ENCODE assay signal across 8 mouse cellular contexts in genomic region chr1:135781220-135781619, GRCm38 (mm10). TPM values are rescaled to one million over a fixed set of nuclear protein-coding genes. Genes with fewer than 3 reads are reported as not detected.
A peak's percentile ranks its signal among the peaks of the same experiment; 100 is the strongest.
DNase-seq lines count a peak whose midpoint lies in the region; ATAC-seq and TF ChIP-seq lines count a peak whose summit lies in the region.

No protein-coding gene starts in this region.

- intact Hi-C loops in gastrocnemius, postnatal 36 days (cut with DNase I) = loop anchor here (1.0 to 2.0 kb wide), 2 partner anchors 28 to 62 kb away; no protein-coding TSS in a partner anchor
- intact Hi-C loops in left cerebral cortex, postnatal 4 days (cut with DNase I) = no loop called here

- no peak overlapping the region for H3K4me2 ChIP-seq in midbrain, embryonic 15.5 days
- no peak overlapping the region for H3K4me2 ChIP-seq in intestine, postnatal 0 days (replicated peaks; ENCODE audit: low read depth)
- no peak overlapping the region for H3K4me2 ChIP-seq in midbrain, embryonic 16.5 days (ENCODE audit: low read length)

- no peaks in the 10 kb centered on the region for H3K9me3 ChIP-seq in midbrain, embryonic 10.5 days (replicated peaks)
- no peaks in the 10 kb centered on the region for H3K9me3 ChIP-seq in midbrain, embryonic 15.5 days
- H3K9me3 ChIP-seq in intestine, postnatal 0 days (ENCODE audit: control insufficient read depth) = no peaks in the 10 kb centered on the region
- H3K9me3 ChIP-seq in midbrain, embryonic 16.5 days (replicated peaks; ENCODE audit: control insufficient read depth, low read length, poor library complexity, severe bottlenecking) = no peaks in the 10 kb centered on the region

- DNase-seq in midbrain, embryonic 10.5 days (ENCODE audit: low spot score) = peak; percentile 77
- peak; percentile 89 for DNase-seq in embryo, embryonic 10.5 days (ENCODE audit: low spot score)
- peak; percentile 71 to 75 for DNase-seq in gastrocnemius, postnatal 36 days
- peak; percentile 77 for DNase-seq in left cerebral cortex, postnatal 4 days
- peak; percentile 78 for DNase-seq in splenic B cell, adult 2 months (ENCODE audit: low read depth, low spot score)

- H3K36me3 ChIP-seq in midbrain, embryonic 10.5 days = no peaks in the 10 kb centered on the region
- no peaks in the 10 kb centered on the region for H3K36me3 ChIP-seq in midbrain, embryonic 15.5 days (replicated peaks)
- H3K36me3 ChIP-seq in intestine, postnatal 0 days (ENCODE audit: control insufficient read depth, insufficient read depth) = no peaks in the 10 kb centered on the region
- no peaks in the 10 kb centered on the region for H3K36me3 ChIP-seq in midbrain, embryonic 16.5 days (ENCODE audit: control insufficient read depth, insufficient read depth, low read length)
- no peaks in the 10 kb centered on the region for H3K36me3 ChIP-seq in splenic B cell, adult 2 months (ENCODE audit: control insufficient read depth, insufficient read depth, low read length, poor library complexity, severe bottlenecking)

- no peak overlapping the region for H3K4me3 ChIP-seq in midbrain, embryonic 10.5 days
- no peak overlapping the region for H3K4me3 ChIP-seq in midbrain, embryonic 15.5 days
- H3K4me3 ChIP-seq in intestine, postnatal 0 days (ENCODE audit: low read depth, low read length) = no peak overlapping the region
- no peak overlapping the region for H3K4me3 ChIP-seq in midbrain, embryonic 16.5 days (ENCODE audit: low read depth, low read length)

- H3K27ac ChIP-seq in midbrain, embryonic 10.5 days (replicated peaks) = no peak overlapping the region
- H3K27ac ChIP-seq in midbrain, embryonic 15.5 days = no peak overlapping the region
- H3K27ac ChIP-seq in intestine, postnatal 0 days (ENCODE audit: low read depth, low read length) = no peak overlapping the region
- no peak overlapping the region for H3K27ac ChIP-seq in midbrain, embryonic 16.5 days (ENCODE audit: low read length)

- WGBS in midbrain, embryonic 10.5 days = 17% methylated on average over 13 of the region's 13 CpGs
- WGBS in midbrain, embryonic 15.5 days = 13% methylated on average over 13 of the region's 13 CpGs
- 17% methylated on average over 13 of the region's 13 CpGs for WGBS in intestine, postnatal 0 days
- WGBS in midbrain, embryonic 16.5 days = 16% methylated on average over 13 of the region's 13 CpGs

- H3K9ac ChIP-seq in midbrain, embryonic 15.5 days = no peak overlapping the region
- H3K9ac ChIP-seq in intestine, postnatal 0 days (ENCODE audit: low read depth, low read length) = no peak overlapping the region
- H3K9ac ChIP-seq in midbrain, embryonic 16.5 days (ENCODE audit: low read depth, low read length) = no peak overlapping the region

- TF ChIP-seq CTCF in intestine, postnatal 0 days (IDR thresholded peaks at IDR 0.05; ENCODE audit: low read depth) = peak; percentile 98

- no peak for ATAC-seq in midbrain, embryonic 15.5 days (replicated peaks)
- ATAC-seq in intestine, postnatal 0 days = peak; percentile 34; the same call in 1 of the 2 replicates
- ATAC-seq in midbrain, embryonic 16.5 days = peak; percentile 66; the same call in 1 of the 2 replicates

- H3K4me1 ChIP-seq in midbrain, embryonic 10.5 days = peaks cover 30% of the 10 kb centered on the region
- H3K4me1 ChIP-seq in midbrain, embryonic 15.5 days = peaks cover 4% of the 10 kb centered on the region; the same call in 1 of the 2 replicates
- no peaks in the 10 kb centered on the region for H3K4me1 ChIP-seq in intestine, postnatal 0 days (replicated peaks; ENCODE audit: control insufficient read depth, insufficient read depth, low read length)
- peaks cover 7% of the 10 kb centered on the region; the same call in 1 of the 2 replicates for H3K4me1 ChIP-seq in midbrain, embryonic 16.5 days (ENCODE audit: control insufficient read depth, insufficient read depth, low read length)

- H3K27me3 ChIP-seq in midbrain, embryonic 10.5 days (ENCODE audit: low read depth, poor library complexity, severe bottlenecking) = peaks cover 38% of the 10 kb centered on the region
- H3K27me3 ChIP-seq in midbrain, embryonic 15.5 days (replicated peaks) = no peaks in the 10 kb centered on the region
- 0 out of 2 replicates have a peak, but pooled peaks cover 5% of the 10 kb centered on the region for H3K27me3 ChIP-seq in intestine, postnatal 0 days (replicated peaks; ENCODE audit: control insufficient read depth, insufficient read depth, low read length)
- no peaks in the 10 kb centered on the region for H3K27me3 ChIP-seq in midbrain, embryonic 16.5 days (ENCODE audit: control insufficient read depth, insufficient read depth, low read depth, low read length)
- H3K27me3 ChIP-seq in splenic B cell, adult 2 months (ENCODE audit: control insufficient read depth, insufficient read depth, low read length, poor library complexity, severe bottlenecking) = no peaks in the 10 kb centered on the region

RNA-seq across cellular contexts. Expression of gene Tnni1, which starts 2.0 kb away (rescaled TPM):
- 0.72 and 0.78 TPM in 2 replicates for polyA plus RNA-seq in midbrain, embryonic 10.5 days (2016; fragmentation: Nextera tagmentation; extraction: Ambion mirVana)
- 0.56 and 1.9 TPM in 2 replicates for polyA plus RNA-seq in midbrain, embryonic 15.5 days (2015; fragmentation: Nextera tagmentation; extraction: Ambion mirVana)
- total RNA-seq in gastrocnemius, postnatal 36 days (2021) = 100 to 1,000 TPM in 1 of 2 experiments, 10 to 100 TPM in 1; 69.4 to 433 TPM
- polyA plus RNA-seq in intestine, postnatal 0 days (2015; fragmentation: Nextera tagmentation; extraction: Ambion mirVana) = 3.1 and 4.1 TPM in 2 replicates
- total RNA-seq in left cerebral cortex, postnatal 4 days (2021) = not detected
- 0.35 and 1.1 TPM in 2 replicates for polyA plus RNA-seq in midbrain, embryonic 16.5 days (2015; fragmentation: Nextera tagmentation; extraction: Ambion mirVana)

RNA-seq across cellular contexts. Expression of gene Phlda3, which starts 15.3 kb away (rescaled TPM):
- polyA plus RNA-seq in midbrain, embryonic 10.5 days (2016; fragmentation: Nextera tagmentation; extraction: Ambion mirVana) = 20.4 and 22.8 TPM in 2 replicates
- polyA plus RNA-seq in midbrain, embryonic 15.5 days (2015; fragmentation: Nextera tagmentation; extraction: Ambion mirVana) = 27.6 and 31.4 TPM in 2 replicates
- total RNA-seq in gastrocnemius, postnatal 36 days (2021) = 100 to 1,000 TPM; 108 to 122 TPM
- polyA plus RNA-seq in intestine, postnatal 0 days (2015; fragmentation: Nextera tagmentation; extraction: Ambion mirVana) = 22.0 and 22.5 TPM in 2 replicates
- total RNA-seq in left cerebral cortex, postnatal 4 days (2021) = 10 to 100 TPM; 11.2 to 12.9 TPM
- 26.6 and 33.0 TPM in 2 replicates for polyA plus RNA-seq in midbrain, embryonic 16.5 days (2015; fragmentation: Nextera tagmentation; extraction: Ambion mirVana)

RNA-seq across cellular contexts. Expression of gene Lad1, which starts 37.2 kb away (rescaled TPM):
- polyA plus RNA-seq in midbrain, embryonic 10.5 days (2016; fragmentation: Nextera tagmentation; extraction: Ambion mirVana) = 0.15 and 0.59 TPM in 2 replicates
- polyA plus RNA-seq in midbrain, embryonic 15.5 days (2015; fragmentation: Nextera tagmentation; extraction: Ambion mirVana) = 0.69 and 1.4 TPM in 2 replicates
- total RNA-seq in gastrocnemius, postnatal 36 days (2021) = not detected
- polyA plus RNA-seq in intestine, postnatal 0 days (2015; fragmentation: Nextera tagmentation; extraction: Ambion mirVana) = 208 and 224 TPM in 2 replicates
- under 1 TPM; 0.64 to 0.86 TPM for total RNA-seq in left cerebral cortex, postnatal 4 days (2021)
- 0.95 and 1.3 TPM in 2 replicates for polyA plus RNA-seq in midbrain, embryonic 16.5 days (2015; fragmentation: Nextera tagmentation; extraction: Ambion mirVana)

RNA-seq across cellular contexts. Expression of gene Tnnt2, which starts 54.9 kb away (rescaled TPM):
- polyA plus RNA-seq in midbrain, embryonic 10.5 days (2016; fragmentation: Nextera tagmentation; extraction: Ambion mirVana) = 0.70 and 0.74 TPM in 2 replicates
- 0.71 and 13.1 TPM in 2 replicates for polyA plus RNA-seq in midbrain, embryonic 15.5 days (2015; fragmentation: Nextera tagmentation; extraction: Ambion mirVana)
- 1 to 10 TPM; 2.9 to 5.4 TPM for total RNA-seq in gastrocnemius, postnatal 36 days (2021)
- 56.8 and 73.9 TPM in 2 replicates for polyA plus RNA-seq in intestine, postnatal 0 days (2015; fragmentation: Nextera tagmentation; extraction: Ambion mirVana)
- under 1 TPM; 0.62 to 0.85 TPM for total RNA-seq in left cerebral cortex, postnatal 4 days (2021)
- 0.46 and 0.53 TPM in 2 replicates for polyA plus RNA-seq in midbrain, embryonic 16.5 days (2015; fragmentation: Nextera tagmentation; extraction: Ambion mirVana)

Comparison
In these comparisons a context has a peak if more than half of its experiments do, and no peak if none do; other contexts are left out.
1. RNA of gene Lad1, which starts 37.2 kb away (polyA plus RNA-seq): 208 to 224 TPM in intestine, postnatal 0 days; 0.69 to 1.4 TPM in midbrain, embryonic 15.5 days, 0.95 to 1.3 TPM in midbrain, embryonic 16.5 days and 0.15 to 0.59 TPM in midbrain, embryonic 10.5 days; every median in the first group is over 10 times any median in the second.
2. Peak in every context shown above with its lines, with median percentiles within 50 percentile points of each other: DNase-seq.